Mouse (Mus musculus) erythroblast, embryonic 14.5 days (primary cell): ENCODE measurements around the gene Tbc1d13.
"Not testable (repeated sequence)": the region's sequence is repeated elsewhere in the genome, so short reads cannot be mapped to it uniquely, and the experiment has no call there.

Source experiments
- GATA1 ChIP-seq: IDR thresholded peaks from 2 replicates; pipeline ENCODE4 v1.6.1; 2012; ENCODE audit warnings: low read length, inconsistent platforms, mixed read lengths
- TAL1 ChIP-seq: IDR thresholded peaks from 3 replicates; pipeline ENCODE4 v1.6.1; 2012; ENCODE audit warnings: low read length, inconsistent platforms, mixed read lengths

- TF ChIP-seq GATA1, TAL1: not testable (repeated sequence)
Measured at GRCm38 (mm10) chr2:30140021-30140420, 6.5 kb downstream of the Tbc1d13 start.
